8 mouse cellular contexts compared by ENCODE assay signal in the genomic region with DNA sequence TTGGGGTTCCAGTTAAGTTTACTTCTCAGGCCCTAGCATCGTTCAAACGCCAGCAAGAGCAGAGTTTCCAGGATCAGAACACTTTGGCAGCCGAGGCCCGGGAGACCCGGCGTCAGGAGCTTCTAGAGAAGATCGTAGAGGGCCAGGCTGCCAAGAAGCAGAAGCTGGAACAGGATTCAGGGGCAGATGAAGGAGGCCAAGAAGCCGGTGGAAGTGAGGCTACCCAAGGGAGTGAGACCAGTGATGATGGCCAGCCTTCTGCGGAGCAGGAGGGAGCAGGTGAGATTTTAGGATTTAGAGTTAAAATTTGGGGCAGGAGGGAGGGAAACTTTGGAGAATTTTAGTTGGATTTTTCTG. TPM values are rescaled to one million over a fixed set of nuclear protein-coding genes. Genes with fewer than 3 reads are reported as not detected.
DNase-seq lines count a peak whose midpoint lies in the region; ATAC-seq and TF ChIP-seq lines count a peak whose summit lies in the region.
"Not testable (repeated sequence)": the region's sequence is repeated elsewhere in the genome, so short reads cannot be mapped to it uniquely, and the experiment has no call there.

No protein-coding gene starts in this region.

- not testable (repeated sequence) for TF ChIP-seq CTCF in MEL (IDR thresholded peaks at IDR 0.05 in 2 of 3, conservative IDR thresholded peaks at IDR 0.05 in 1 of 3; ENCODE audit: control insufficient read depth in 1 of 3, insufficient read depth in 1 of 3, low read depth in 2 of 3, low read length in 3 of 3, poor library complexity in 1 of 3, severe bottlenecking in 1 of 3); kidney, postnatal 0 days (IDR thresholded peaks at IDR 0.05; ENCODE audit: low read depth)

- H3K27ac ChIP-seq in MEL (ENCODE audit: control insufficient read depth, low read depth, low read length), result not testable (repeated sequence)
- peak overlapping the region; percentile 95; the same call in 1 of the 2 replicates for H3K27ac ChIP-seq in embryonic facial prominence, embryonic 11.5 days (replicated peaks; ENCODE audit: low read depth, low read length)
- H3K27ac ChIP-seq in hindbrain, embryonic 11.5 days (ENCODE audit: low read depth, low read length), result peak overlapping the region; percentile 84; the same call in 1 of the 2 replicates
- peak overlapping the region; percentile 95 for H3K27ac ChIP-seq in kidney, postnatal 0 days
- peak overlapping the region; percentile 88; the same call in 1 of the 2 replicates for H3K27ac ChIP-seq in liver, embryonic 15.5 days (replicated peaks)
- H3K27ac ChIP-seq in midbrain, embryonic 14.5 days (replicated peaks; ENCODE audit: low read depth, low read length), result peak overlapping the region; percentile 92
- peak overlapping the region; percentile 99 for H3K27ac ChIP-seq in stomach, embryonic 14.5 days (ENCODE audit: low read length)

- not testable (repeated sequence) for TF ChIP-seq EP300 in MEL (IDR thresholded peaks at IDR 0.05; ENCODE audit: low read depth in 1 of 2, low read length in 2 of 2)

- not testable (repeated sequence) for H3K9me3 ChIP-seq in MEL (replicated peaks; ENCODE audit: insufficient read depth, low read length); embryonic facial prominence, embryonic 11.5 days (replicated peaks; ENCODE audit: control insufficient read depth, low read length); hindbrain, embryonic 11.5 days (ENCODE audit: control insufficient read depth, low read length); kidney, postnatal 0 days (replicated peaks; ENCODE audit: low read length); liver, embryonic 15.5 days (replicated peaks); midbrain, embryonic 14.5 days (ENCODE audit: control insufficient read depth, low read length); stomach, embryonic 14.5 days (ENCODE audit: control insufficient read depth, low read depth, low read length)

- not testable (repeated sequence) for TF ChIP-seq RAD21 in MEL (IDR thresholded peaks at IDR 0.05; ENCODE audit: low read depth, low read length)

- not testable (repeated sequence) for H3K36me3 ChIP-seq in MEL (ENCODE audit: control insufficient read depth in 1 of 2, insufficient read depth in 2 of 2, low read length in 2 of 2); embryonic facial prominence, embryonic 11.5 days (replicated peaks; ENCODE audit: control insufficient read depth, insufficient read depth, low read depth, low read length); hindbrain, embryonic 11.5 days (ENCODE audit: control insufficient read depth, insufficient read depth, low read length); liver, embryonic 15.5 days (replicated peaks)
- H3K36me3 ChIP-seq in kidney, postnatal 0 days (ENCODE audit: insufficient read depth, low read length), result peaks cover 23% of the 10 kb centered on the region
- H3K36me3 ChIP-seq in midbrain, embryonic 14.5 days (ENCODE audit: control insufficient read depth, insufficient read depth, low read length), result peaks cover 32% of the 10 kb centered on the region
- H3K36me3 ChIP-seq in stomach, embryonic 14.5 days (ENCODE audit: control insufficient read depth, insufficient read depth, low read length), result peaks cover 29% of the 10 kb centered on the region

- peak overlapping the region; percentile 84 for H3K9ac ChIP-seq in MEL (ENCODE audit: control insufficient read depth, low read depth, low read length, poor library complexity, severe bottlenecking)
- H3K9ac ChIP-seq in embryonic facial prominence, embryonic 11.5 days (replicated peaks; ENCODE audit: low read length), result peak overlapping the region; percentile 75
- H3K9ac ChIP-seq in hindbrain, embryonic 11.5 days (ENCODE audit: low read depth, low read length), result peak overlapping the region; percentile 69
- H3K9ac ChIP-seq in kidney, postnatal 0 days (ENCODE audit: low read depth, low read length), result peak overlapping the region; percentile 89
- H3K9ac ChIP-seq in liver, embryonic 15.5 days, result peak overlapping the region; percentile 74
- H3K9ac ChIP-seq in midbrain, embryonic 14.5 days (replicated peaks; ENCODE audit: low read length), result peak overlapping the region; percentile 77
- peak overlapping the region; percentile 81 for H3K9ac ChIP-seq in stomach, embryonic 14.5 days (replicated peaks; ENCODE audit: low read depth, low read length)

- H3K4me2 ChIP-seq in embryonic facial prominence, embryonic 11.5 days (ENCODE audit: low read depth, low read length), result peak overlapping the region; percentile 81
- H3K4me2 ChIP-seq in hindbrain, embryonic 11.5 days (replicated peaks; ENCODE audit: low read depth, low read length), result peak overlapping the region; percentile 83
- peak overlapping the region; percentile 94 for H3K4me2 ChIP-seq in kidney, postnatal 0 days (ENCODE audit: low read length)
- H3K4me2 ChIP-seq in liver, embryonic 15.5 days, result peak overlapping the region; percentile 94
- H3K4me2 ChIP-seq in midbrain, embryonic 14.5 days (ENCODE audit: low read length), result peak overlapping the region; percentile 75
- peak overlapping the region; percentile 66 for H3K4me2 ChIP-seq in stomach, embryonic 14.5 days (replicated peaks; ENCODE audit: low read depth, low read length)

- ATAC-seq in embryonic facial prominence, embryonic 11.5 days (replicated peaks; ENCODE audit: insufficient number of reproducible peaks, low FRiP score, low TSS enrichment, low read depth); hindbrain, embryonic 11.5 days (ENCODE audit: low FRiP score); kidney, postnatal 0 days (replicated peaks; ENCODE audit: low FRiP score, low read depth); liver, embryonic 15.5 days (ENCODE audit: insufficient read depth); midbrain, embryonic 14.5 days (ENCODE audit: low FRiP score, low TSS enrichment); stomach, embryonic 14.5 days (ENCODE audit: insufficient number of reproducible peaks, insufficient read depth, low FRiP score, low read depth): not testable (repeated sequence)

- 3% methylated on average over 9 of the region's 9 CpGs for WGBS in embryonic facial prominence, embryonic 11.5 days
- 9% methylated on average over 9 of the region's 9 CpGs for WGBS in hindbrain, embryonic 11.5 days
- 2% methylated on average over 9 of the region's 9 CpGs for WGBS in kidney, postnatal 0 days
- 8% methylated on average over 9 of the region's 9 CpGs for WGBS in liver, embryonic 15.5 days (ENCODE audit: insufficient replicate concordance)
- WGBS in midbrain, embryonic 14.5 days, result 5% methylated on average over 9 of the region's 9 CpGs
- WGBS in stomach, embryonic 14.5 days, result 2% methylated on average over 9 of the region's 9 CpGs

- peak overlapping the region; percentile 73 to 79 for H3K4me3 ChIP-seq in MEL (ENCODE audit: control insufficient read depth in 1 of 2, insufficient read depth in 1 of 2, low read depth in 2 of 2, low read length in 2 of 2)
- H3K4me3 ChIP-seq in embryonic facial prominence, embryonic 11.5 days (ENCODE audit: low read depth, low read length), result peak overlapping the region; percentile 70
- H3K4me3 ChIP-seq in hindbrain, embryonic 11.5 days (ENCODE audit: low read depth, low read length), result peak overlapping the region; percentile 68
- H3K4me3 ChIP-seq in kidney, postnatal 0 days (replicated peaks; ENCODE audit: low read depth, low read length), result peak overlapping the region; percentile 81
- peak overlapping the region; percentile 72 for H3K4me3 ChIP-seq in liver, embryonic 15.5 days (replicated peaks)
- peak overlapping the region; percentile 73 for H3K4me3 ChIP-seq in midbrain, embryonic 14.5 days (replicated peaks; ENCODE audit: low read depth, low read length)
- H3K4me3 ChIP-seq in stomach, embryonic 14.5 days (ENCODE audit: low read depth, low read length), result peak overlapping the region; percentile 68

- not testable (repeated sequence) for DNase-seq in MEL (ENCODE audit: low read depth, low spot score); embryonic facial prominence, embryonic 11.5 days (ENCODE audit: low spot score); hindbrain, embryonic 11.5 days (ENCODE audit: low spot score); kidney, postnatal 0 days (ENCODE audit: low spot score); midbrain, embryonic 14.5 days
- DNase-seq in gastrocnemius, adult 18-20 months (ENCODE audit: low spot score), result peak; percentile 15

- not testable (repeated sequence) for H3K79me2 ChIP-seq in MEL (ENCODE audit: control insufficient read depth, insufficient read depth, low read length, poor library complexity)

- H3K27me3 ChIP-seq in MEL (ENCODE audit: control insufficient read depth in 1 of 2, insufficient read depth in 2 of 2, low read length in 2 of 2); embryonic facial prominence, embryonic 11.5 days (ENCODE audit: control insufficient read depth, insufficient read depth, low read length); hindbrain, embryonic 11.5 days (ENCODE audit: control insufficient read depth, insufficient read depth, low read length); kidney, postnatal 0 days (ENCODE audit: insufficient read depth, low read length); liver, embryonic 15.5 days; midbrain, embryonic 14.5 days (ENCODE audit: control insufficient read depth, insufficient read depth, low read length); stomach, embryonic 14.5 days (ENCODE audit: control insufficient read depth, insufficient read depth, low read length): not testable (repeated sequence)

- peaks cover 4 to 17% of the 10 kb centered on the region in 2 experiments; a peak in 3 of 4 replicates for H3K4me1 ChIP-seq in MEL (ENCODE audit: control insufficient read depth in 1 of 2, insufficient read depth in 2 of 2, low read length in 2 of 2)
- not testable (repeated sequence) for H3K4me1 ChIP-seq in embryonic facial prominence, embryonic 11.5 days (ENCODE audit: control insufficient read depth, insufficient read depth, low read length); hindbrain, embryonic 11.5 days (replicated peaks; ENCODE audit: control insufficient read depth, insufficient read depth, low read length)
- peaks cover 17% of the 10 kb centered on the region for H3K4me1 ChIP-seq in kidney, postnatal 0 days (replicated peaks; ENCODE audit: insufficient read depth, low read length)
- peaks cover 40% of the 10 kb centered on the region for H3K4me1 ChIP-seq in liver, embryonic 15.5 days (replicated peaks)
- peaks cover 17% of the 10 kb centered on the region for H3K4me1 ChIP-seq in midbrain, embryonic 14.5 days (ENCODE audit: control insufficient read depth, insufficient read depth, low read length)
- H3K4me1 ChIP-seq in stomach, embryonic 14.5 days (ENCODE audit: control insufficient read depth, insufficient read depth, low read length), result peaks cover 16% of the 10 kb centered on the region; the same call in 1 of the 2 replicates

- not testable (repeated sequence) for TF ChIP-seq POLR2A in MEL (IDR thresholded peaks at IDR 0.05; ENCODE audit: control insufficient read depth in 1 of 2, insufficient read depth in 1 of 2, low read depth in 1 of 2, low read length in 2 of 2, poor library complexity in 1 of 2)

RNA-seq across cellular contexts. Expression of gene Mboat7, which starts 1.6 kb away (rescaled TPM):
- total RNA-seq in MEL (2012; rRNA removed), result 31.1 and 33.9 TPM in 2 replicates
- 100 to 1,000 TPM in 1 of 2 experiments, not detected in 1; 113 TPM for polyA plus RNA-seq in MEL (2012; ENCODE audit: insufficient read depth in 1 of 2, insufficient read length in 2 of 2, low read depth in 1 of 2, low replicate concordance in 2 of 2, missing spikeins in 1 of 2)
- 27.6 and 28.4 TPM in 2 replicates for polyA plus RNA-seq in embryonic facial prominence, embryonic 11.5 days (2014; fragmentation: Nextera tagmentation; extraction: Ambion mirVana)
- 1 to 10 TPM; 7.6 to 8.1 TPM for total RNA-seq in gastrocnemius, adult 18-20 months (2021)
- 22.2 and 25.1 TPM in 2 replicates for polyA plus RNA-seq in hindbrain, embryonic 11.5 days (2014; fragmentation: Nextera tagmentation; extraction: Ambion mirVana)
- polyA plus RNA-seq in kidney, postnatal 0 days (2015; fragmentation: Nextera tagmentation; extraction: Ambion mirVana), result 55.2 and 60.0 TPM in 2 replicates
- polyA plus RNA-seq in liver, embryonic 15.5 days (2015; fragmentation: Nextera tagmentation; extraction: Ambion mirVana), result 20.9 and 24.1 TPM in 2 replicates
- polyA plus RNA-seq in midbrain, embryonic 14.5 days (2014; fragmentation: Nextera tagmentation; extraction: Ambion mirVana), result 70.6 and 70.7 TPM in 2 replicates
- polyA plus RNA-seq in stomach, embryonic 14.5 days (2014; fragmentation: Nextera tagmentation; extraction: Ambion mirVana), result 36.8 and 40.4 TPM in 2 replicates

RNA-seq across cellular contexts. Expression of gene Tsen34, which starts 2.3 kb away (rescaled TPM):
- 16.0 and 17.1 TPM in 2 replicates for total RNA-seq in MEL (2012; rRNA removed)
- polyA plus RNA-seq in MEL (2012; ENCODE audit: insufficient read depth in 1 of 2, insufficient read length in 2 of 2, low read depth in 1 of 2, low replicate concordance in 2 of 2, missing spikeins in 1 of 2), result 10 to 100 TPM in 1 of 2 experiments, not detected in 1; 21.7 TPM
- 257 and 283 TPM in 2 replicates for polyA plus RNA-seq in embryonic facial prominence, embryonic 11.5 days (2014; fragmentation: Nextera tagmentation; extraction: Ambion mirVana)
- 10 to 100 TPM; 27.3 to 31.9 TPM for total RNA-seq in gastrocnemius, adult 18-20 months (2021)
- polyA plus RNA-seq in hindbrain, embryonic 11.5 days (2014; fragmentation: Nextera tagmentation; extraction: Ambion mirVana), result 204 and 207 TPM in 2 replicates
- polyA plus RNA-seq in kidney, postnatal 0 days (2015; fragmentation: Nextera tagmentation; extraction: Ambion mirVana), result 228 and 235 TPM in 2 replicates
- 43.9 and 55.1 TPM in 2 replicates for polyA plus RNA-seq in liver, embryonic 15.5 days (2015; fragmentation: Nextera tagmentation; extraction: Ambion mirVana)
- polyA plus RNA-seq in midbrain, embryonic 14.5 days (2014; fragmentation: Nextera tagmentation; extraction: Ambion mirVana), result 232 and 277 TPM in 2 replicates
- 223 and 240 TPM in 2 replicates for polyA plus RNA-seq in stomach, embryonic 14.5 days (2014; fragmentation: Nextera tagmentation; extraction: Ambion mirVana)

RNA-seq across cellular contexts. Expression of gene Rps9, which starts 8.9 kb away (rescaled TPM):
- 2,912 and 2,921 TPM in 2 replicates for total RNA-seq in MEL (2012; rRNA removed)
- 1,000 to 10,000 TPM in 1 of 2 experiments, not detected in 1; 2,284 TPM for polyA plus RNA-seq in MEL (2012; ENCODE audit: insufficient read depth in 1 of 2, insufficient read length in 2 of 2, low read depth in 1 of 2, low replicate concordance in 2 of 2, missing spikeins in 1 of 2)
- 1,406 and 1,416 TPM in 2 replicates for polyA plus RNA-seq in embryonic facial prominence, embryonic 11.5 days (2014; fragmentation: Nextera tagmentation; extraction: Ambion mirVana)
- total RNA-seq in gastrocnemius, adult 18-20 months (2021), result 100 to 1,000 TPM; 415 to 437 TPM
- 1,221 and 1,232 TPM in 2 replicates for polyA plus RNA-seq in hindbrain, embryonic 11.5 days (2014; fragmentation: Nextera tagmentation; extraction: Ambion mirVana)
- 1,586 and 1,624 TPM in 2 replicates for polyA plus RNA-seq in kidney, postnatal 0 days (2015; fragmentation: Nextera tagmentation; extraction: Ambion mirVana)
- polyA plus RNA-seq in liver, embryonic 15.5 days (2015; fragmentation: Nextera tagmentation; extraction: Ambion mirVana), result 692 and 790 TPM in 2 replicates
- polyA plus RNA-seq in midbrain, embryonic 14.5 days (2014; fragmentation: Nextera tagmentation; extraction: Ambion mirVana), result 857 and 868 TPM in 2 replicates
- polyA plus RNA-seq in stomach, embryonic 14.5 days (2014; fragmentation: Nextera tagmentation; extraction: Ambion mirVana), result 1,552 and 1,583 TPM in 2 replicates

RNA-seq across cellular contexts. Expression of gene Tmc4, which starts 17.6 kb away (rescaled TPM):
- total RNA-seq in MEL (2012; rRNA removed), result 2.0 and 2.7 TPM in 2 replicates
- polyA plus RNA-seq in MEL (2012; ENCODE audit: insufficient read depth in 1 of 2, insufficient read length in 2 of 2, low read depth in 1 of 2, low replicate concordance in 2 of 2, missing spikeins in 1 of 2), result 10 to 100 TPM in 1 of 2 experiments, not detected in 1; 16.8 TPM
- polyA plus RNA-seq in embryonic facial prominence, embryonic 11.5 days (2014; fragmentation: Nextera tagmentation; extraction: Ambion mirVana), result 3.9 and 4.3 TPM in 2 replicates
- total RNA-seq in gastrocnemius, adult 18-20 months (2021), result under 1 TPM; 0.17 to 0.34 TPM
- 3.0 and 4.4 TPM in 2 replicates for polyA plus RNA-seq in hindbrain, embryonic 11.5 days (2014; fragmentation: Nextera tagmentation; extraction: Ambion mirVana)
- 27.9 and 28.1 TPM in 2 replicates for polyA plus RNA-seq in kidney, postnatal 0 days (2015; fragmentation: Nextera tagmentation; extraction: Ambion mirVana)
- polyA plus RNA-seq in liver, embryonic 15.5 days (2015; fragmentation: Nextera tagmentation; extraction: Ambion mirVana), result 4.0 and 5.1 TPM in 2 replicates
- polyA plus RNA-seq in midbrain, embryonic 14.5 days (2014; fragmentation: Nextera tagmentation; extraction: Ambion mirVana), result 3.0 and 3.2 TPM in 2 replicates
- 61.8 and 67.3 TPM in 2 replicates for polyA plus RNA-seq in stomach, embryonic 14.5 days (2014; fragmentation: Nextera tagmentation; extraction: Ambion mirVana)

RNA-seq across cellular contexts. Expression of gene Pirb, which starts 25.3 kb away (rescaled TPM):
- total RNA-seq in MEL (2012; rRNA removed), result 0.12 and 0.20 TPM in 2 replicates
- polyA plus RNA-seq in MEL (2012; ENCODE audit: insufficient read depth in 1 of 2, insufficient read length in 2 of 2, low read depth in 1 of 2, low replicate concordance in 2 of 2, missing spikeins in 1 of 2), result under 1 TPM in 1 of 2 experiments, not detected in 1; 0.56 TPM
- 0.10 and 0.17 TPM in 2 replicates for polyA plus RNA-seq in embryonic facial prominence, embryonic 11.5 days (2014; fragmentation: Nextera tagmentation; extraction: Ambion mirVana)
- under 1 TPM; 0.57 to 0.74 TPM for total RNA-seq in gastrocnemius, adult 18-20 months (2021)
- 0.08 TPM in 1 of 2 replicates, not detected in the other for polyA plus RNA-seq in hindbrain, embryonic 11.5 days (2014; fragmentation: Nextera tagmentation; extraction: Ambion mirVana)
- polyA plus RNA-seq in kidney, postnatal 0 days (2015; fragmentation: Nextera tagmentation; extraction: Ambion mirVana), result 1.3 and 1.4 TPM in 2 replicates
- polyA plus RNA-seq in liver, embryonic 15.5 days (2015; fragmentation: Nextera tagmentation; extraction: Ambion mirVana), result 5.1 and 6.3 TPM in 2 replicates
- 0.11 and 0.34 TPM in 2 replicates for polyA plus RNA-seq in midbrain, embryonic 14.5 days (2014; fragmentation: Nextera tagmentation; extraction: Ambion mirVana)
- 0.80 and 1.2 TPM in 2 replicates for polyA plus RNA-seq in stomach, embryonic 14.5 days (2014; fragmentation: Nextera tagmentation; extraction: Ambion mirVana)
